Mouse (Mus musculus): ENCODE data around the gene Ddx39.

GRCm38 (mm10) chr8:83672936-83673335 lies 42.0 kb upstream of the Ddx39 start:
- TF ChIP-seq CTCF (IDR thresholded peaks at IDR 0.05; ENCODE audit: low read depth) (peak; percentile 19; the same call in 1 of the 2 replicates), EP300 (IDR thresholded peaks at IDR 0.05; ENCODE audit: low read depth) (no peak)
